Mouse (Mus musculus) ovary, adult 18-20 months (tissue): Measurements from ENCODE around the gene Pcgf5.
A peak's percentile ranks its signal among the peaks of the same experiment; 100 is the strongest.
"Not testable (repeated sequence)": the region's sequence is repeated elsewhere in the genome, so short reads cannot be mapped to it uniquely, and the experiment has no call there.

Source experiments
- DNase-seq: peaks from one replicate; pipeline ENCODE4 v3.0.0; 2022; ENCODE audit warnings: low spot score, mixed read lengths

Gene Pcgf5

DNA sequence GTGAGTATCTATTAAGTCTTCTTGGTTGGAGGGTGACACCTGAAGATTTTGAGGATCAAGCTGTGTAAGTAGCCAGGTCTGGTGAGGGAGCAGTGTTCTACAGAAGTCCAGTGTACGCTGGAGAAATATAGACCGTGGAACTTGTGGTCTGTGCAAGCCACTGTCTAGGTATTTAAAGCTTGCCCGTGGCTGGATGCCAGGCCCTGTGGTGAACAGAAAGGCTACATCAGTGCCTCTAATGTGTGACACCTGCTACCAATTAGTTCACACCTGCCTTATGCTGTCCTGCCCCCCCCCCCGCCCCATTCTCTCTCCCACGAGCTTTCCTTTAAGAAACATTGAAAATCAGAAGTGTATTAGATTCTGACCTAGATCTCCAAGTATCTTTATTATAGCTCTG is 40.4 kb downstream of the Pcgf5 start:
- DNase-seq = no peak

DNA sequence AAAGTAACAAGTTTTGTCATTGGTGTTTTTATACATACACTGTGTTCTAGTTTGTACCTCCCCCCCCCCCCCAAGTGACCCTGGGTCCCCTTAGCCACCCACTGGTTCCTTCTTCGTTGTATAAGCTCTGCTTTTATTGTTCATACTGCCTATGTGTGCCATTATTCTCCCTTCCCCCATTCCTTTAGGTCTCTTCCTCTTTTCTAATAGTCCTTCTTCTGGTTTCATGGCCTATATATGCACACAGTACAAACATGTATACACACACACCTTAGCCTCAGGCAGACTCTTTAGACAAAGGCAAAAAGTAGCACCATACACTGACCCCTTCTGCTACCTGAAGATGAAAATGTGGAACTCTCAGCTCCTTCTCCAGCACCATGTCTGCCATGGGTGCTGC is 42.6 kb downstream of the Pcgf5 start:
- no peak for DNase-seq

DNA sequence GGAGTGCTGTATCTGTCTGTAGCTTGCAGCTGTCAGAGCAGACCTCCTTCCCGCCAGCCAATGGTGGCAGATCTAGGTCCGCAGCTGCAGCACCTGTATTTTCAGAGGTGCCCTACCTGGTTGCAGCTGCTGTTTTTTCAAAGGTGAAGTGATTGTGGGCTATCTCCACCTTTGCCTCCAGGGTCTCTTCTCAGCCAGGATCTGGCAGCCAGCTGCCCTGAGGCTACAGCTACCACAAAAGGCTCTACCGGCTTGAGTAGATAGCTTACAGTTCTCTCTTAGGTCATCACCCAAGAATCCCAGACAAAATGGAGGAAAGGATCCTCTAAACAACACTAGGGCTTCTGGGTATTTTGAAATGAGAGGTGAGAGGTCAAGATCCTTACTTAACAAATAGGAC is 50.4 kb downstream of the Pcgf5 start:
- DNase-seq = no peak

DNA sequence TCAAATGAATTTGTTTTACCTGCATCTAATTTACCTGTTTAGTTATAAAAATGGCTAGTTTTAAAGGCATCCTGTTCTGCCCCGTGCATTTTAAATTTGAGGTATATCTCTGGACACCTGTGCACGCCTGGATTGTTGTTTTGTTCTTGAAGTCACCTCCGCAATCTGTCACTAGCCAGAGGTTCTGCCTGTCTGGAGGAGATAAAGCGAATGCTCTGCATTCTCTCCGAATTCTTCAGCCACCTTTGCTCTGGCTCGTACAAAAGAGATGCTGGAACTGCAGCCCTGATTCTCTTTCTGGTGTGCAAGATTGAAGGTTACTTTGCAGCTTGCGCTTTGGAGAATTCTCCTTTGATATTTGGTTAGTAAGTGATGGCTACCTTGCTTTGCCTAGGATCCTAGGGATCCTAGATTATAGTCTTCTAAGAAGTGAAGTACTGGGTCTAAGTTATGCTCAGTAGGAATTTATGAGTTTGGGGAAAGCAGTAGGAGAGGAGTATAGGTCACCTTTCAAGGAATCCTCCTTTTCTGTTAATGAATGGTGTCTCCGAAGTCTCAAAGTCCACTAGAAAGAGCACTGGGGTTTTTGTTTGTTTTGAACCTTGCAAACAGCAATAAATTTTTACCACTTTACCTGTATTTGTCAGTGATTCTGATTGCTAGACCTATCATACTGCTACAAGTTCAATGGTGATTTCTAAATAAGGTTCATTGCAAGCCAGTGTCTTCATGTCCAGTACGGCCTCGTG is 60.4 kb downstream of the Pcgf5 start:
- no peak for DNase-seq

DNA sequence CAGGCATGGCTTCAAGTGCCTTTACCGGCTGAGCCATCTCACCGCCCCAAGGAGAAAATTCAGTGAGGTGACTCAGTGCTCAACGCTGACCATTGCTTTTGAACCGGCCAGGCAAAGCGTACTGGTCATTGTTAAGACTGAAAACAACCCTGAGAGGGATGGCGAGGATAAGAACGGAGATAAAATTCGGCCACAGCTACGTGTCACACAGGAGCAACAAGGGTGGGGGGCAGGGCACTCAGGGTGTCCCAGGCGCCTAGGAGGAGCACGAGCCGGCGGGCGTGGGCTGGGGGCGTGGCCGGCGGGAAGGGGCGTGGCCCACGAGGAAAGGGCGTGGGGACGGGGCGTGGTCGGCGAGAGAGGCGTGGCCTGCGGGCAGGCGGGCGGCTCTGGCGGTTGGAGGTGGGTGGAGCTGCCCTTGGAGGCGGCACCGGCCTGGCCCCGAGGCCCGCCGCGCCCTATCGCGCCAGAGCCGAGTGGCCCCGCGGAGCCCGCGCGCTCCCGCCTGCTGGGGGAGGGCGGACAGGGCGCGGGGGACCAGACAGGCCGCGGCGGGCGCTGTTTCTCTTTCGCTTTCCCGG is 61.3 kb downstream of the Pcgf5 start:
- peak; percentile 93 for DNase-seq

DNA sequence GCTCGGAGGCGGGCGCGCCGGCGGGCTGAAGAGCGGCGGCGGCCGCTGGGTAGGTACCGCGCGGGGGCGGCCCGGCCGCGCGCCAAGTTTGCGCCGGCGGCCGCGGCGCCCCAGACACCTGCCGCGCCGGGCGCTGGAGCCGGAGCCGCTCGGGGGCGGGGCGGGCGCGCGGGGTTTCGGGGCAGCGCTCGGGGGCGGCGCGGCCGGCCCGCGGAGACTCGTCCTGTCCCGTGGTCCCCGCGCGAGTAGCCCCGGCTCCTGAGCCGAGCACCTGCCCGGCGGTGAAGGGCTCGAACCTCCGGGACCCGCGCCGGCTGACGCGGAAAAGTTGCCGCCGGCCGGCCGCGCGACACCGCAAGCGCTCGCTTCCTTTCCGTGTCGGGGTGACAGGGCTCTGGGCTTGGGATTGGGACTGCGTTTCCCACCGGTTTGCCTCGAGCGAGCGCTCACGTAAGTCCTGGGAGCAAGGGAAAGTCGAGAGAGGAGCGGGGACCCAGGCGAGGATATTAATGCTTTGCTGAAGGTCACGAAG is 61.8 kb downstream of the Pcgf5 start:
- DNase-seq = no peak

DNA sequence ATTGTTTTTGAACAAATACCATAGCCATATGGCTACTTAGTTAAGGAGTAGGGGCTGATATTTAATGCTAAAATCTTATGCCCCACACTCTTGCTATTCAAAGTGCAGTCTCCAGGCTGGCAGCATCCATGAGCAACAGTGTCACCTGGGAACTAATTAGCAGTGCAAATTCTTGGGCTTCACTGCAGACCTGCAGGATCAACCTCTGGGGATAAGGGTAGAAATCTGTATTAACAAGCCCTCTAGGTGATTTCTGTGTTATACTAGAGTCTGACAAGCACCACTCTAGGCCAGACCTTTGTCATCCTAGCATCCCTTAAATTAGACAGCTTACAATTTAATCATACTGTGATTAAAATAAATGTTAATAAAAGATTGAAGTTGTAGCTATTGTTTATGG is 71.8 kb downstream of the Pcgf5 start:
- no peak for DNase-seq

DNA sequence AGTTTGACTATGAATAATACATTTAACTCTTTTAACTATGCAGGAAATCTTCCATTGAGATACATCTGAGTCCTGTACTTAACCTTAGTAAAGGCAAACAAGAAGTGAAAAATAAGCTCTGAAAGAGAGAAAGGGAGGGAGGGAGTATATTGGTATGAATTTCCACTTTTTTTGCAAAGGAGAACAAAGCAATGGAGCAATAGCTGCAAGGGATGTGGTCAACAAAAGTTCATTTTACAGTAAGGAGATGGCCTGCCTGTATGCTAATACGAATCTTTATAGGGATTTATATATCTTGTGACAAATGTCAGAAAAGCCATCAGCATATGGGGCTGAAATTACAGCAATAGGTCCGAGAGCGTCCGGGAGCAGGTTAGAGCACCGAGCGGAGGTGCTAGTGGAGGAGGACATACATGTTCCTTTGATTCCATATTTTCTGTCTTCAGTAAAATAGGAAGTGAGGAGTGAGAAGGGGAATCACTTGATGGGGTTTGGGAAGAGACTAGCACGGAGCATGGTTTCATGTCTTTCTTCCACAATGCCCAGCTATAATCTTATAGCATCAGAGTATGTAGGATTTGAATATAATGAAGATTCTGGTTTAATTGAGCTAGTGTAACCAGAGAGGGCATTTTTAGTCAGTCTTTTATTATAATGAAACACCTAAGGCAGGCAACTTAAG is 79.2 kb downstream of the Pcgf5 start:
- no peak for DNase-seq

DNA sequence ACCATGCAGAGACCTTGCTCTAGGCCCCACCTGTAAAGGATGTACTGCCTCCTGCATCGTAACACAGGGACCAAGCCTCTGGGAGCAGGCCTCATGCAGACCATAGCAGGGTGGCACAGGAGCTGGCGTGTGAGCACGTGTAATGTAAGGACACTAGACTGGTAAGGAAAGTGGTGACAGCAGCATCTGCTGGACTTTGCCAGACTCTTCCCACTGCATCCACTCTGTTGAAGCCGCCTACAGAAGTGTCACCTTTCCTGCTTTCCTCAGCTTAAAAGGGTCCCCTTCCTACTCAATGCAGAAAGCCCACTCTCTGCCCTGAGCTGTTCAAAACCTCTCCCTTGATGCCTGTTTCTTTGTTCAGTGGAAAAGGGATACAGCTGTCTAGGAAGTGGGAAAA is 80.0 kb downstream of the Pcgf5 start:
- no peak for DNase-seq

DNA sequence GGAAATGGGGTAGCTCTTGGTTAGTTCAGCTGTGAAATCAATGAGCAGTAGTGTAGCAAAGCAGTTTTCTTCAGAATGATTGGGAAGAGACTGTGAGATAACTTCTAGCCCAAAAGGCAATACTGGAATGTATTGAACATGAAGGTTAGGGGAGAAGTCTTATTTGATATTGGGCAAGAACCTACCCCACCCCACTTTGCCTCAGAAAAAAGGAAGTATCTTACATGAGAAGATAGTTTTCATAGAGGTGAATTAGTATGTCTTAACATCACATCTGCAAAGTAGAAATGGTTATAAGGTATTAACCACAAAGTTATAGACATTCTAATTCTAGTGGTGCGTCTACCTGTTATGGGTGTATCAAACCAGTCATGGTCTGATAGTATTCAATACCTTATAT is 81.2 kb downstream of the Pcgf5 start:
- DNase-seq = no peak

DNA sequence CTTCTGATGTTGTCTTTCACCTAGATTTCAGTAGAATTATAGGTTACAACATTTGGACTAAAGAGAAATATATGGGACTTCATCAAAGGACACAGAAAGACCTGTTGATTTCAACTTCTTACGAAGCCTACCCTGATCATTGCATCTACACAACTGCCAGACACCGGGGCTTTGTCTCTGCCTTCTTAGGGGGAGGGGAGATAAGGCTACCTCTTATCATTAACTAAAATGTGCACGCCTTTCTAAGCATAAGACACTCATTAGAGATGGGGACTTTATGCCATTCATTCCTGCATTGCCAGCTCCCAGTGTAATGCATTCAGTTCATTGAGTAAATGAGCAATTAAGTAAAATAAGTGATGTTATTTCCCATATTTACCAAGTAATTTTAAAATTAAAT is 85.1 kb downstream of the Pcgf5 start:
- DNase-seq = no peak

DNA sequence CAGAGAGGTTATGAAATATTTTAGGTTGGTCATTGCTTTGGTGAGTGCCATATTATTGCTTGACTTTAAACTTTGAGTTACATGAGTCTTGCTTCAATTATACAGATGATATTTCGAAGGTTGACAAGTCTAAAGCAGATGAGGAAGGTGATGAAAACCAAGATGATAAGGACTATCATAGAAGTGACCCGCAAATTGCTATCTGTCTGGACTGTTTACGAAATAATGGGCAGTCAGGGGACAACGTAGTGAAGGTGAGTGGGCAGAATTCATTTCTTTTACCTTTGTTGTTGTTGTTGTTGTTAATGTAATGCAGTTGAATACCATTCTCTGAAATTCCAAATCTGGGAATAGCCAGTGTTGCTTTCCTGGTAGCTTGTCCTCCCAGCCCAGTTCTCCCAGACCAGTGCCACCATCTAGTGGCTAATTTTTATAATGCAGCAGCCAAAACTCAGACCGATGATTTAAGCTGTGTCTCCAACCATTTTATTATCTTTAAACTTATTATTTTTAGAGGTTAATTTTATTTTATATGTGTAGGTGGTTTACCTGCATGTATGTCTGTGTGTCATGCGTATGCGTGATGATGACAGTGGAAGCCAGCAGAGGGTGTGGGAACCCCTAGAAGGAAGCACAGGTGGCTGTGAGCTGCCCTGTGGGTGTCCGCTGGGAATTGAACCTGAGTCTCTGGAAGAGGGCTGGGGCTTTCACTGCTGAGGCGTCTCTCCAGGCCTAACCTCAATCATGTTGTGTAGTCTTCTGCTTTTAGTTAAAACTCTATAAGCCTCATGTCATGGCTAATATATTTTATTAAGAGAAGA is 92.0 kb downstream of the Pcgf5 start:
- no peak for DNase-seq

DNA sequence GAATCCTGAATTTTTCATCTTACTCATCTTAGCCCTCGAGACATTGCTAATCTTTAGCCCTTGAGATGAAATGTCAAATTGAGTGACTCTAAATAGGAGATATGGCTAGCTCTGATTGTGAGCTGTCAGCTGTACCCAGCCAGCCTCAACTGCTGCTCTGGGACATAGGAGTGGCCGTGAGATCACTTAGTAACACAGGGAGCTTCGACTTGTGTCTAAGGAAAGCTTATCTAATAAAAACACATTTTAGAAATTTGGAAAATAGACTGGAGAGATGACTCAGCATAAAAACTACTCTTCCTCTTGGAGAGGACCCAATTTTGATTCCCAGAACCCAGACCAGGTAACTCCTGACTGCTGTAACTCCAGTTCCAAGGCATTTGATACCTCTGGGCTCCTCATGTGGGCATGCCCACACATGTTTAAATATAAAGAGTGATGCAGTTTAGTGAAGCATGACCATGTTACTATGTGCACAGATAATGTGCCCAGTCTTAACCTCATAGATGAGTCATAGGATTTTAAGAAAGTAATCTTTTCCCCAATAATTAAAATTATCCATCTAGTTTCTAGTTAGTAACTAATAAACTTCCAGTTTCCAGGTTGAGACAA is 103.0 kb downstream of the Pcgf5 start:
- DNase-seq = no peak

DNA sequence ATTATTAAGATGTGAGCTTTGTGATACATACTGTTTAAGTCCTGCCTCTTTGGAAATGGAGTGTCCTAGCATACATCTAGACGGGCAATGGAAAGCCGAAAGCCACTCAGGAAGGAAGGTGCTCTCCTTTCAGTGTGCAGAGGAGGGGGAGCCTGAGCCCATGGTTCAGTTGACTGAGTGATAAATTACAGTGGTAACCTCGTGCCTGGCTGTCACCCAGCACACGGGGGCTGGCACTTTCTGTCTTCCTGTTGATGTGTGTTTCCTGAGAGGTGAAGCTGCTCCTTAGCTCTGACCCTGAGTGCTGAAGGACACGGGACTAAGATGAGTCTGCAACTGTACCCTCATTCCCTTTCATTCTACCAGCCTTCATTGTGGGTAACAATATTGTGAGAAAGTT is 103.6 kb downstream of the Pcgf5 start:
- no peak for DNase-seq

DNA sequence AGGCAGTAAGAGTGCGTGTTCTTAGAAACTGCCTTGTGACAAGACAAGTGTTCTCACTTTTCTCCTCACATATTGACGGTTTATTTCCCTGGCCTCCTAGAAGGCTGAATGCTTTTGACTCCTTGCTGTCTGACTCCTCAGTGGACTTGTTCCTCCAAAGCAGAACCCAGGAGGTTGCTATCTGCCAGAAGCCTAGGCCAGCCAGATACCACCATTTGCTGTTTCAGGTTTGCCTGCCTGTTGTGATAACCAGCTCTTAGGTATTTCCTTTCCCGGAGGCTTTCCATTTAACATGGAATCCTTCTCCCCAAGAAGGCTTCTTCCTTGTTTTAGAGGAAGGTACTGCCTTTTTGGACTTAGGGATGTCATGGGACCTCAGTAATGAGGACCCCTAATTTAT is 104.1 kb downstream of the Pcgf5 start:
- not testable (repeated sequence) for DNase-seq

DNA sequence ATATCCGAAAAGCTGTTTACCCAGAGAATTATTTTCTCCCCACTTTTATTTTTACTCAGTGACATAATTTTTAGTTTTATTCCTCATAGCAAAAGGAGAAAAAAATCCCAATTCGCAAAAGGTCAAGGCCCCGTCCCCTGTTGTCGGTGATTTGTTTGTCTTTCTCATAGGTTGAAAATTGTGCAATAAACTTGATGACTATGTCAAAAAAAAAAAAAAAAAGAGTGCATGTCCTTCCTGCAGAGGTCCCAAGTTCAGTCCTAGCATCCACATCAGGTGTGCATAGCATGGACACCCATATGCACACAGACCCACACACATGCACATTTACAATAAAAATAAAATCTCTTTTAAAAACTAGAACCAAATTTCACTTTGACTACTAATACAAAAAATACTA is 105.3 kb downstream of the Pcgf5 start:
- DNase-seq = no peak

DNA sequence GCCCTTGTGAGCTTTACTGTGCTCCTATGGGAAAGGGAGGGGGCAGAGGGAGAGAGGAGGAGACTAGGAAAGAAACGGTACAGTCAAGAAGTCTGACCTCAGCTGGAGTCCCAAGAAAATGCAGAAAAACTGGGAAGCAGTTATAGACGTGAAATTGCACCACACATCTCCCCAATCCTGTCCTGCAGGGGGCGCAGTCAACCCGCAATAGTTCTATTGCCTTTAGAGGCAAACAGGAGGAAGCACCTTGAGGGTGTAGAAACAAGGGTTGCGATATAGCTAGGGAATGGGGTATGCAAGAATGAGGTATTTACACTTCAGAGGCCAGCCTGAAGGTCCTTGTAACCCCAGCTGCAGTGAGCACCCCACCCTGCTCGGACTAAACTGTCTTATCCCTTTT is 122.0 kb downstream of the Pcgf5 start:
- DNase-seq = no peak

DNA sequence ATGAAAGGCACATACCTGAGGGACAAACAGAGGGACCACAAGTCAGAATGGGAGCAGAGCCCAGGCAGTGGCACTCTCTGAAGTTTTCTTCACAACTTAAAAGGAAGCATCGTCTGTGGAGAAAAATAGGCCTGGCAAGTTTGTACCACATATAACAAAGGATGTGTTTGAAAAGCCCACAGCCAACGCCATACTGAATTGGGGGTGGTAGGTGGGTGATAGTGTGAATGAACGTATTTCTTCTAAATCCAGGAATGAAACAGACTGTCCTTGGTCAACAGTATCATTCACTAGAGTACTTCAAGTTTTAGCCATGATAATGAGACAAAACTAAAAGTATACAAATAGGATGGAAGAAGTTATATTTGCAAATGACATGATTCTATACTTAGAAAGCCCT is 123.2 kb downstream of the Pcgf5 start:
- DNase-seq = no peak

DNA sequence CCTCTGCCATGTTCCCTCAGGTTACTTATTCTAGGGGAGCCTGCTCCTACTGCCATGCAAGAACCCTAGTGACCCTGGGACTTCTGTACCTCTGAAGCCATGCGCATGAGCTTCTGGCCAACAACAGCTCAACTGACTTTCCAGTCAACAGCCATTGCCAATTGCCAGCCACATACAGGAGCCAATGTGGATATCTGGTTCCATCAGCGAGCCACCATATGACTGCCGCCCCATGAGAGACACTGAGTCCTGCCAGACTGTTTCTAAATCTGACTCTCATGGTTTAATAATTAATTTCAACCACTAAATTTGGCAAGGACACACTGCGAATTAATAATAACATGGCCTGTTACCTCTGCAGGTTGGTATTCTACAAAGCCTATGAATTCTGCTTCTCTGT is 128.5 kb downstream of the Pcgf5 start:
- DNase-seq = no peak

DNA sequence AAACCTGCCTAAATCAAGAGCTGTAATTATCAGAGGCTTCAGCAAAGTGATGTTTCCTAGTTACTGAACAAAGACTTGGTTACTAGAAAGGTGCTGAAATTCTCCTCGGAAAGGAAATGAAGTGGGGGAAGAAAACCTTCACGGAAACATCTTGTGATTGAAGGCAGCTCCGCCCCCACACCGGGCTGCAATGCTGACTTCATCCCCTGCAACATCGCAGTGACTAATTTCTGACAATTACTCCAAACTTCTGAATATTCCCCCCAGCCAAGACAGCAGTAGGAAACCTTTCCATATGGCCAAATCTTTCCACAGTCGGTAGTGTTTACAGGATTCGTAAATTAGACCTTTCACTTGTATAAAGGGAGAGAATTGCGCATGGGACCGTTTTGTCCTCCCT is 129.0 kb downstream of the Pcgf5 start:
- DNase-seq = no peak

DNA sequence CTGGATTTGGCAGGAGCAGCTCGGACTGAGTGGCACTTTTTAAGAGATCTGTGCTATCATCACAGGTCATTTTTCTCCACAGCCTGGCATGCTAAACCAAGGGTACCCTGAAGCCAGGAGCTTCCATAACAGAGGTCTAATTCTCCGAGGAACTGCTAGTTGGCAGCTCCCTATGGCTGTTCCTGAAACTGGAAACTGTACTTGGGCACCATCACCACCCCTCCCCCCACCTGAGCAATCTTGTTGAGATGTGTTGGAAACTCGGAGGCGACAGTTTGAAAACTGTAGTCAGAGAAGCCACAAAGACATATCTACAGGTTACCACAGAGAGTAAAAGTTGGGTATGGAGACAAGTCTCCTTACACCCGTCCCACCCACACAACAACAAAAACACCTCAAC is 129.6 kb downstream of the Pcgf5 start:
- DNase-seq = no peak

DNA sequence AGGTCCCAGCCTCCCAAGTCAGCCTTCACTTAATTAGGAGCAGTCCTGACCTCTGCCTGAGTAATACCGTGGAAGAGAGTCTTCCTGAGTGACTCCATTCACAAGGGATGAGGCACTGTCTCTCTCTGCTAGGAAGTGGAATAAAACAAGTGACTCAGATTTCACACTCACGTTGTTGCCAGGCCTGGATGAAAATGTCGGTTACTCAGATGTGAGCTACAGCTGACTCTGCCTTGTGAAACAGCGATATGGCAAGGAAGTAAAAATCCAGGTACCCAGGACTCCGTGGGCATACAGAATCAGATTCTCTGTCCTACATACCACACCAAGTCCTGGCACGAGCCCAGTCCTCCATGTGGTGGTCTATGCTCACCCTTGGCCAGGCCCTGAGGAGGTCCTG is 142.8 kb downstream of the Pcgf5 start:
- DNase-seq = no peak
